Mouse (Mus musculus) thymus, adult 18-20 months (tissue): ENCODE measurements around the gene Nxph3.
"Not testable (repeated sequence)": the region's sequence is repeated elsewhere in the genome, so short reads cannot be mapped to it uniquely, and the experiment has no call there.

Source experiments
- DNase-seq, 2 experiments: peaks; one replicate each; pipeline ENCODE4 v3.0.0; 2022; ENCODE audit warnings: mixed read lengths in 2 of 2

Gene Nxph3

DNA sequence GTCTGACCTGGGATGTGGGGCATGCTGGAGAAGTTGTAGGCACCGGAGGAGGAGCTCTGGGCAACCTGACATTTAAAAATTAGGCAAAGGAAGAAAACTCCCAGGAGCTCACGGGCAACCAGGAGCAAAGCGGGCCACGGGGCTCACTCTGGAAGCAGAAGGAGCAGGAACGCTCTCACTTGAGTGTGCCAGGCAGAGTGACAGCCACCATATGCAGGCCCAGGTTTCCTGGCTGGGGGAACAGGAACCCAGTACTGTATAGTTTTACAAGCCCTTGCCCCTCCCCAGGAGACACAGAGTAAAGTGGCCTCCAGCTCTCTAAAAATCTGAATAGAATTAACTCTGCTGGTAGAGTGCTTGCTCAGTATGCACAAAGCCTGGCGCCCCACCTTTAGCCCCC lies 2.8 kb upstream of the Nxph3 start:
- DNase-seq, result no peak

DNA sequence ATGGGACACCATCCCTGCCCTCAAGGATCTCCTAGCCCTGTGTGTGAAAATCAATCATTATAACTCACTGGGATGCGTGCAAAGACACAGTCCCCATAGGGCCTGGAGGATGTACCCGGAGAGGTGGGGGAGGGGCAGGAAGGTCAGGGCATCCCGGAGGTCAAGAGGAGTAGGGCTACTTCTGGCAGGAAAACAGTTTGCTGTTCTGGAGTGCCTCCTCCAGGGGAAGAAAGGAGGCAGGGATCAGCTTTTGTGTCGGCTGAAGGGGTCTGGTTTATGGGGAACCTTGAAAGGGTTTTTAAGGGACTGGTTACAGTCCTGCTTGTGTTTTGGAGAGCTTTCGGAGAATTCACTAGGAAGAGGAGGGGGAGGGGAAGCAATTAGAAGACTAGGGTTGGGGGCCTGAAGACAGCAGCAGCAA lies 2.1 kb upstream of the Nxph3 start:
- DNase-seq, result no peak

DNA sequence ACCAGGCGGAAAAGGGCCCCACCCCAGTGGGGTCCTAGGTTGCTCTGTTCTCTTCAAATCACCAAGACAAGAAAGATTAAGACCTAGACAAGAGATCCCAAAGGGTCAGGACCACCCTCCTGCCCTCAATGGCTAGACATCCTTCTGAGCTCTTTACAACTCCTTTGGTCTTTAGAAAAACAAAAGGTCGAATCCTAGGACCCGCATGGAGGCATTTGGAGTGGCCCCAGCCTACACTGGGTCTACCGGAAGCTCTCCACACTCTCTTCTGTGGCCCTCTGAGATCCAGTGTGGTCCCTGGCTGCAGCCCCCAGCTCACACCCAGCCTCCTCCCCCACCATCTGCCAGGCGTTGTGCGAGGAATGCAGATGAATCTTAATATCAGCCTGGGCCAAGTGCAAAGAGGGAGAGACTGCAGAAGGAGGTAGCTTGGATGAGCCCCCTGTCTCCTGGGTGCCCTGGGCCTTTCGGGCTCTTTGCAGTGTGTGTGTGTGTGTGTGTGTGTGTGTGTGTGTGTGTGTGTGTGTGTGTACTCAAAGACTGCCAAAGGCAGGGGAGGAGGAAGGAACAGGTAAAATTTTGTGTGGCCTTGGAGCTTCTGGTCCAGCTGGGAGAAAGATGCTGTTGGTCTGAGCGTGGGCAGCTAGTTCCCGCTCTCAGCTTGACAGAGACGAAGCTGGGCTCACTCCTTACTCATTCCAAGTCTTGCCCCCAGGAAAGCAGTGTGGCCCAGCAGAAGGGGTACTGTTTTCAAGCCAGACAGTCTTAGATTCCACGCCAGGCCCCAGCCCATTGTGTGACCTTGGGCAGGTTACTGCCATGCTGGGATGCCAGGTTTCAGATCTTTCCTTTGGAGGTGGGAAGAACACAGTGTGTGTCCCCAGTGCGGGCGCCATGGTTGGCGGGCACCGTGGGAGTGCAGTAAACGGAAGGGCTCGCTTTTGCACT lies 1.3 kb upstream of the Nxph3 start:
- DNase-seq, result no peak

DNA sequence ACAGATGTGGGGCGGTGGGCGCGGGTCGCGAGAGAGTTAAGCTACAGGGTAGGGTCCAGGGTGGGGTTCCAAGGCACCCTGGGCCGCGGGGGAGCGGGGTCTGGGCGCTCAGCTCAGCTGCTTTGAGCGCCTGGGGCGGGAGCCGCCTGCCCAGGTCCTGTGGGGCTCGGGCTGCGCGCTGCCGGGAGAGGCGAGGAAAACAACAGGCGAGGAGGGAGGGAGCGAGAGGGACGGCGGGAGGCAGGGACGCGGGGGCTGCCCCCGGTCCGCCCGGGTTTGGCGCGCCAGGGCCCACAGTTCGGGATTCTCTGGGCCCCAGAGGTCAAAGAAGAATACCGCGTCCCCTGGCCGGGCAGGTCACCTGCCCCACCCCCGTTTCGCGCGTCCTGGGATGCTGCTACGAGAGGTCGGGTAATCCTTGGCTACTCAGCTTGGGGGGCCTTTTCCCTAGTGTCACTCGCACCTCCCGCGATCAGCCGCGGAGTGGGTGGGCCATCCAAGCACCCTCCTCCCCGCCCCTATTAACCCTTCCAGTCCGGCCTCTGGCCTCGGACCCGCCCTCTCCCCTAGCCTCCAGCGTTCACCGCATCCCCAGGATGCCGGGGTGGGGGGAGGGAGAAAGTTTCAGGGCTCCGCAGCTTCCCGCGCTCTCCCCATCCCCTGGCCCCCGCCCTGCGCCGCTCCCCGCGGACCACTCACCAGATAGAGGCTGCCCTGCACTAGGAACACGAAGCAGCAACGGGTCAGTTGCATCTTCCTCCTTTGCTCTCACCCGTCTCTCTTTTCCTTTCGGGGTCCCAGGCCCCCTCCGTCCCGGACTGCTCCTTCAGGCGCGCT lies 691 bp downstream of the Nxph3 start:
- no peak for DNase-seq

DNA sequence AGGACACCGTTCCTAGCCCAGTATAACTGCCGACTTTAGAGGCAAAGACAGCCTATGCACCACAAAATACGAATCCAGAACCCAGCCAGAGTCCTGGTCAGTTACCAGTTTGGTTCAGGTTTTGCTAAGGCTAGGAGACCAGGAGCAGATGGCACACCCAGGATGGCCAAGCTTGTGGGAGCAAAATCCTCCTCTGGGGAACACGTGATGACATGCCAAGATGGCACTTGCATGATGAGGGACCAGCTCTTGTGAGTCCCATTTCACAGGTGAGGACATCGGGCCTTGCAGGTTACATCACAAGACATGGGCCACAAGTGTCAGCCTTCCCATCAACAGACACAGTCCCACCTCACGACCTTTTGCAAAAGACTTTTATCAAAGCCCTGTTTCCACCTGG lies 2.0 kb downstream of the Nxph3 start:
- no peak for DNase-seq

DNA sequence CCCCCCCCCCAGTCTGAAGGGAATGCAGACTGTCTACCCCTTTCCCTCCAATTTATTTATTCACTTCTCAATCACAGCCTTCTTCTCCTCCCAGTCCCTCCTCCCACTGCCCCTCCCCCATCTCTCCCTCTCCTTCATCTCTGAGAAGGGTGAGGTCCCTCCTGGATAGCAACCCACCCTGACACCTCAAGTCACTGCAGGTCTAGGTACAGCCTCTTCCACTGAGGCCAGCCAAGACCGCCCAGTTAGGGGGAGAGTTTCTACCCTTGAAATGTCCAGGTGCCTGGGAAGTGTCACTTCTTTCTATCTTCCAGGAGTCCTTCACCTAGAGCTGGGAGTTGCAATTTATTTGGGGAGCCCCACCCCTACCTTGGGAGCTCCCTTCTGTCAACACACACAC lies 2.5 kb downstream of the Nxph3 start:
- DNase-seq, result no peak

DNA sequence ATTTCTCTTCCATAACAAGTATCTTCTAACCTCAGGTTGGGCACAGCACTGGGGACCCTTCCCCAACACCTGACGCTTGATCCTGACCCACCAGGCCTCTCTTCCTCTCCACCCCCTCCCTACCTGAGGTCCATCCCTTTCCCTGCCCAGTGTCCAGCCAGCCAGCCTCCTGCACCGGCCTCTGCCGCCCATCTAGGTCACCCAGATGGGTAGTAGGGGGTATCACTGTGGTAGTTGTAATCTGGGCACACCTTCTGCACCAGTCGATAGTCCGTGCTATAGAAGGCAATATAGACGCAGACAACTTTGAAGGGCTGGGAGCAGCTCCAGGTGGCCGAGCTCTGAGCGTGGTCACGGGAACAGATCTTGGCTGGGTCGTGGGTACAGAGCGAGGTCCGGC lies 3.7 kb downstream of the Nxph3 start:
- DNase-seq, result no peak

DNA sequence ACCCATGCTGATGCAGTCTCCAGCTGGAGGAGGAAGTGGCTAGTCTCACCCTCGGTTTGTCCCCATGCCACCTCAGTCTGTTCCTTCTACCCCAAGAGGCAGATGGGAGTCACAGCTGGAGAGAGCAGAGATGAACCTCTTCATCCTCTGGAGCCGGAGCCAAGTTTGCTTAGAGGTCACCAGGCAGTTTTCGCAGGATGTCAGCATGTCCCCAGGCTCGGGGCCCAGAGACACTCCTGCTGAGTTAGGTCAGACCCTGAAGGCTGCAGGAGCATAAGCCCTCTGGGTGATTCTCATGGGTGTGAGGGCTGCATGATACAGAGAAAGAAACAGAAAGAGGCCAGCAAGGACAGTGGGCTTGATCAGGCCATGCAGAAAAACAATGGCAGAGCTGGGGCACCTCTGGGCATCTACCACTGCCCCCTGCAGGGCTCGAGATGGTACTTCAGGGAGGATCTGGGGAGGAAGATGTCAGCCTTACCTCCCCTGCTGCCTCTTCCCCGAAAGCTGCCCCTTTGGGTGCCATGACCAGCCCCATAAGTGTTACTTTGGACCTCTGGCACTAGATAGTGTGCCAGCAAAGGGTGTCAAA lies 5.1 kb downstream of the Nxph3 start:
- no peak for DNase-seq

DNA sequence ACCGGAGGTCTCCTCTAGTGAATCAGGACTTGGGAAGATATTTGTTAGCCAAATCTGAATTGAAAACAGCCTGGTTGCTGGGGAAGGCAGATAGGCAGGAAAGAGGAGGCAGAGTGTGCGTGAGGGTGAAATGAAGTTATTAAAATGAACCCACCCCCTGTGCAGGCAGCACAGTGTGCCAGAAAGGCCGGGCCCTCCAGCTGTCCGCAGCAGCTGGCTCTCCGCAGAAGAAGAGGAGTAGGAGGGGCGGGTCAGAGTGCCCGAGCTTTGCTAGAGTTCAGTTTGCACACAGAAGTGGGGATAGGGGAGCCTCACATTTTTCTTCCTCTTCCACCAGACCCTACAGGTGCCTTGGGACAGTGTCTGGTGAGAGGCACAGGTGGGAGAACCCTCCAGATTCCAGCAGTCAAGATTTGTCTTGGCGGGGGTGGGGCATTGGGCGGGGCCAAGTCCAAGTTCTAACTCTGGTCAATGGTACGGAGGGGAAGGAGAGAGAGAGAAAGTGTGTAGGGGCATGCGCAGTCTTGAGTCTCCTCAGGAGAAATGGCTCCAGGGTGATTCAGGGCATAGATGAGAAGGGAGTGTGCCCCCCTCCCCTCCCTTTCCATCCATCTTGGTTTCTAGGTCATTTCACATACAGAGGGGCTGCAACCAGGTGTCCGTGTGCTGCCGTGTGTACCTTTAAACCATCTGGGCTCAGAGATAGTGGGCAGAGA lies 6.0 kb downstream of the Nxph3 start:
- no peak for DNase-seq

DNA sequence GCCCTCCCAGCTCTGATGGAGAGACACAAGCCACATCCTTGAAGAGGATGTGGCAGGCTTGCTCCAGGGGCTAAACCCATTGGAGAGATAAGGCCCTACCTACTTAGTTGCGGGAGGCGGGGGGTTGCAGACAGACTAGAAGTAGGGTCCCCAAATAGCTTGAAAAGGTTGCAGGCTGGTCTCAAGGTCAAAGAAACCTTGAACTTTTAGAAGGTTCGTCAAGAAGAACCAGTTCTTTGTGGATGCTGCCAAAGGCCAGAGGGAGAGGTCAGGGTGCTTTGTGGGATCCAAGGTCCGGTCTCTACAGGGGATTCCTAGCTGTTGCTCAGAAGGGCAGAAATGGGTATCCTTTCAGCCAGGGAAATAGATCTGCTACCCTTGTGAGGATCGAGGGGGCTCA lies 6.6 kb downstream of the Nxph3 start:
- DNase-seq, result no peak

DNA sequence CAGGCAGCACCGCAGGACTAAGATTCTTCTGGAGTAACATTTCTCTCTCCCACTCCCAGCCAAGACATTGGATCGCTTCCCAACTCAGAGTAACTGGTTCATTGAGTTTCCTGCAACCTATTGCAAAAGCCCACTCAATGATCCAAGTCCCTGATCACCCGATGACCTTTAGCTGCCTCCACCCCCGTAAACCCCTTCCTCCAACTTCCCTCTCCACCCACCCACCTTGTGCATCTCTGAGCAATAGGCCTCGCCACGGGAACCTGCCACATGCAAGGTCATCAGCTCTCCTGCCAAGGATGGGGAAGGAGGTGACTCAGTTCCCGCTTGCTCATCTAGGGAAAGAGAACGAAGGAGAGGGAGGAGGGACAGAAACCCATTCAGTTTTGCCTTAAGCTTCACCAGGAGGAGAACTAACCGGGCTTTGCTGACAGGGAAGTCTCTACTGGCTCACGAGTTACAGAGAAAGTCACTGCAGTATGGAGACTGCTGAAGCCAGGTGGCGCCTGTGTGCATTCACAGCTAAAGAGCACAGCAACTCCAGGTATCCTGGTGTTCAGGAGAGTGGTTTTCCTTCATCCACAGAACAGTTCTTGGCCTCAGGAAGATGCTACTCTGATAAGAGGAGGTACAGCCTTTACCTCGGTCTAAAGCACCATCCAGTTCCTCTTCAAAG lies 7.2 kb downstream of the Nxph3 start:
- no peak for DNase-seq

DNA sequence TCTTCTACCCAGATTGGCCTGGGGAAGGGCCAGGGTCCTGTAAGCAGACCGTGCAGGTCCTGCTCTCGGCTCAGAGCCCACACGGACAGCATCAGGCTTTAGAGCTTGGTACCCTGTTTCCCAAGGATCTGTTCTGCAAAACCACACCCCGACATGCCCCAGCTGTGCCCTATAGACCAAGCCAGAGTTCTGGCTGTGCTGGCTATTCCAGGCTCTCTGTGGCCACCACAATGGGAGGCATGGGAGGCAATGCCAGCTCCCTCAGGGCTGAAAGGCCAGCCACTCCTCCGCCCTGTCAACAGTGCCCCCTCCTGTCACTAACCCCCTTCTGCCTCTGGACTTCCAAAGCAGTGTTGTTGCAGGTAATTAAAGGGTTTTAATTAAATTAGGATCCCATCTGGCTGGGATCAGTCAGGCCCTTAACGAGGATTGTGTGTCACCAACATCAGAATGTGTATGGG lies 10.1 kb downstream of the Nxph3 start:
- DNase-seq, result no peak

DNA sequence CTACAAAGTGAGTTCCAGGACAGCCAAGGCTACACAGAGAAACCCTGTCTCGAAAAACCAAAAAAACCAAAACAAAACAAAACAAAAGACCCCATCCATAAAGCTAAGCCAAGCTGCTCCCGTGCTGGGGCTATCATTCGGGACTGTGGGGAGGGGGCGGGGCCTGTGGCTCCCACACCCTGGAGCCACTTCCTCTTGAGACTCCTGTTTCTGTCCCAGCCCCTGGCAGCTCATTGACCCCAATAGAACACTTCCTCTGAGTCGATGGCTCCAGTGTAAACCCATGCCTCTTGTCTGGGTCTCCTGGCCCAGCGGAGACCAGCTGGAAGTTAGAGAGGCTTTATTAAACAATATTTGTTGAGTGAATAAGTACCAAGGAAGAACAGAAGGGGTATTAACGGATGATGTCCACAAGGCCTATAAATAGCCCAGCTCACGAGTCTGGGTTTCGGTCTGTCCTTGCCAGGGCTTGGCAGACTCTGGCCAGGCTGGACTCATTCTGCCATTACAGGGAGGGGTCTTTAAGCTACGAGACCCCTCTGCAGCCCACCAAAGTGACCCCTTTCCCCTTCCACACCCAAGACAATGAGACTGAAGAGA lies 10.7 kb downstream of the Nxph3 start:
- DNase-seq, result no peak

DNA sequence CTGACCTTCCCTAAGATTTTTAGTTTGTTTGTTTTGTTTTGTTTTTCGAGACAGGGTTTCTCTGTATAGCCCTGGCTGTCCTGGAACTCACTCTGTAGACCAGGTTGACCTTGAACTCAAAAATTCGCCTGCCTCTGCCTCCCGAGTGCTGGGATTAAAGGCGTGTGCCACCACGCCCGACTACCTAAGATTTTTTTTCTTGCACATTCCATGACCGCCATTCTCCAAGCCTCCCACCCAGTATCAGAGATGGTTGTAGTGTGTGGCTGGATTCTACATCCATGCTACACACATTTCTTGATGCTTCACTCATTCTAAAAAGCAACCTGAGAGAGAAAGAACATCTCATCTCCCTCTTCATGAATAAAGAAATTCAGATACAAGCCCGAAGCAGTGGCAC lies 12.5 kb downstream of the Nxph3 start:
- DNase-seq, result not testable (repeated sequence)

DNA sequence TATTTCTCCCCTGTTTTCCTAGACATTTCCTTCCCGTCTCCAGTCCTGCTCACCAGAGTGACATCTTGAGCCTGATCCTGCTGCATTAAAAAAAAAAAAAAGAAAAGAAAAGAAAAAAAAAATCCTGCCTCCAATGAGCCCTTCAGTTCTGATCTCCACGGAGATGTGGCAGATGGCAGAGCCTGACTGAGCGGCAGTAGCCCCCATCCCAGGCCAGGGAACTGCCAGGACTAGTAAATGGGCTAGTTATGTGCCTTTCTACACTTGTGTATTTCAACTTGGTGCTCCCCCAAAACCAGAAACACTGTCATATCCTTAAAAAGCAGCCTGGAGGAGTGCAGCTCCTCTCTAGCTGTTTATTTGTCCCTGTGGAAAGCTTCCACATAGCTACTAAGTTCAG lies 13.5 kb downstream of the Nxph3 start:
- DNase-seq, result no peak

DNA sequence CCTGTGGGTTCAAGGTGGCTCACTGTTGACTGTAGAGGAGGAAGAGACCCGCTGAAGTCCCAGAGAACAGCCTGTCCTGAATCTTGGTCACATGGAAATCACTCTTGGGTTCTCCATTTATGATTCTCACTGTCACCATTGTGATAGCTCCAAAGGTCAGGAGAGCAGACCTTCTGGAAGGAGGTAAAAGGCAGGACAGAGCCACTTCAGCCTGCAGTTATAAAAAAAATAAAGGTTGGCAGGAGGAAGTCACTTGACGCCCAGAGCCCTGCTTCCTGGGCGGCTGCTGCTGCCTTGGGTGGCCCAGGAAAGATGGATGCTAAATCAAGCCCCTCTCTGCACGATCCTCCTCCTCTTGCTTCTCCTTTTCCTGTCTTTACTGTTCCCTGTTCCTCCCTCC lies 14.0 kb downstream of the Nxph3 start:
- no peak for DNase-seq

DNA sequence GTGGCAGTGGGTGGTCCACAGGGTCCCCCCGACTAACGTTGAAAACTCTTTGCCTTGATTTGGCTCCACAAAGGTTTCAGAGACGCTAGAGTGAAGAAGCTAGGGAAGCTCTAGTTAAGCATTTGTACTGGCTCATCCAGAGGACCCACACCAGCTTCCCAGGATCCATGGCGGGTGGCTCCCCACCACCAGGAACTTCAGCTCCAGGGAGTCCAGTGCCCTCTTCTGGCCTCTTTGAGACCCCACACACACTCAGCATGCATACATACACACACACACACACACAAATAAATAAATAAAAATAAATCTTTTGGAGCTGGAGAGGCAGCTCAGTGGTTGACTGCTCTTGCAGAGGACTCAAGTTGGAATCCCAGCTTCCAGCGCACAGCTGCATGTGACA lies 16.4 kb downstream of the Nxph3 start:
- no peak for DNase-seq

DNA sequence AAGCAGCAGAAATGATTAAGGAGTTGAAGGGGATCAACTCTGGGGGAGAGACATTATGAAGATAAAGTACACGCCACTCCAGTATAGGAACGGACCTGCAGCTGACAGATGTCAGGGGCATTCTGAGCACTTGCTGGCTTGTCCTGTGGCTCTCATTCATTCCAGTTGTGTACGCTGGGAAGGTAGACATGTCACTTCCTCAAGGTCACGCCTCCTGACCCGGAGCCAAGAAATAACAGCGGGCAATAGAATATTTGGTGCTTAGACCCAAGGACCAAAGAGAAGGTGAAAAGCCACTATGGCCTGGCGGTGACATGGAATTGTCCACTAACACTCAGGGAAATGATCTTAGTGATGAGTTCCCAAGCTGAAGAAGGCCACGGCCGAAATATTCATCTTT lies 18.5 kb downstream of the Nxph3 start:
- DNase-seq, result no peak

DNA sequence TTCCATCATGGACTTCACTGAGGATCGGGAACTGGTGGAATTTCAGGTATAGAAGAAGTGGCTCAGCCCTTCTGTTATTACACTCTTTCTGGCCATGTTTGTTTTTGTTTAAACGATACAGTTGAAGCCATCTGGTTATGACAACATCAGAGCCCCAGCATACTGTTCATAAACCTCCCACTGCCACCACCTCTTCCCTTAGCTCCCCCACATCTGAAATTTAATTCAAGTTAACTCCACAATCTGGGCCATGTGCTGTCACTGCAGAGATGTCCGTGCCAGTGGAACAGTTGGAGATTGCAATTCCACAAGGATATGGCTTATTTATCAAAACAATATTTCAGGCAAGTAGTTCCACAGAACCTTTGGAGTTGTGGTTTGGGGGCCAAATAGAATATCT lies 20.0 kb downstream of the Nxph3 start:
- no peak for DNase-seq

DNA sequence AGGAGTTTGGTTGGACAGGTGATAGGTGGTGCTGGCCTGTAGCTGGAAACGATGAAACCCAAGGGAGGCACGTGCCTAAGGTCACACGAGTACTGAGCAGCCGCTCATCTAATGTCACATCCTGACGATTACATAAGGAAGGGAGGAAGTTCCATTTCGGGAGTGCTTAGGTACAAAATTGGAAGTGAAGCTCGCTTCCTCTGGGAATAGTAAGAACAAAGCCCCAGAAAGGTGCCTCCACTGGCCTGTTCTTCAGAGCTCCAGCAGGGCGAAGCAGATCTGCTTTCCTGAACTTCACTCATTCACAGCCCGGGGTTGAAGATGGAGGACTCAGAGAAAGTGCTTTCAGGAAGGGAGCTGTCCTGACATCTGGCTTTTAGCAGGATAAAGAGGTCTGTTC lies 20.4 kb downstream of the Nxph3 start:
- DNase-seq, result no peak

DNA sequence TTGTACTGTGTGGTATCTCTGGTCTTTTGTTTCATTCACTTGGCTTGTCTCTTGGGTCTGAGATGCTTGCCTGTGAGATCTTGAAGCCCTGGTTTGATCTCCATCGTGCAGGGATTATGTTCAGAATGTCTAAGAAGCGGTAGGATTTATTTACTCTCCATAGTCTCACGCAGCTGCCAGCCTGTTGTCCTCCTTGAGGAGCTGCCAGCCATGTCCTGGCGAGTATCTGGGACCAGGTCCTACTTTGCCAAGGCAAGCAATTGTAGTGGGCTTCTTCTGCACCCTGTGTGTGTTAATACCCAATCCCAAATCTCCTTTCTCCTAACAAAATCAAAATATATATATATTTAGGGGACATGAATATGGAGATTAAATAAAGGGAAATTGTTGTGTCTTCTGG lies 21.4 kb downstream of the Nxph3 start:
- no peak for DNase-seq

DNA sequence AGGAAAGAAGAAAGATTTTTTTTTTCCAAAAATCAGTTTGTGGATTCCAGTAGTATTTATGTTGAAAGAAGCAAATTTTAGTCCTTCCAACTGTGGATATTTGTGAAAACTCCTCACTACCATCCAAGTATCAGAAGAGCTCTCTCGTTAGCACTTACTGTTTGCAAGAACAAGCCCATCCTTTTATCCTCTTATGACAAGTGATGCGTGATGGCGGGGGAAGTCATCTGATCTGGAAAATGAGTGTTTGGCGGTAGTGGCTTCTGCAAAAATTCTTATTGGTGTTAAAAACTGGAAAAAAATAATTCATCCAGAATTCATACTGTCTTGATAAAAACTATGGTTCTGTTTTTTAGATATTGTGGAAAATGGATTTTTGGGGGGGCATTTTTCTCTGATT lies 22.1 kb downstream of the Nxph3 start:
- no peak for DNase-seq
